Mouse (Mus musculus) lung, postnatal 36 days (tissue): Measurements from ENCODE around the gene C87414.
"Not testable (repeated sequence)": the region's sequence is repeated elsewhere in the genome, so short reads cannot be mapped to it uniquely, and the experiment has no call there.

Experiments
- DNase-seq: peaks from one replicate; pipeline ENCODE4 v3.0.0; 2022; ENCODE audit warnings: mixed read lengths

C87414 gene

DNA sequence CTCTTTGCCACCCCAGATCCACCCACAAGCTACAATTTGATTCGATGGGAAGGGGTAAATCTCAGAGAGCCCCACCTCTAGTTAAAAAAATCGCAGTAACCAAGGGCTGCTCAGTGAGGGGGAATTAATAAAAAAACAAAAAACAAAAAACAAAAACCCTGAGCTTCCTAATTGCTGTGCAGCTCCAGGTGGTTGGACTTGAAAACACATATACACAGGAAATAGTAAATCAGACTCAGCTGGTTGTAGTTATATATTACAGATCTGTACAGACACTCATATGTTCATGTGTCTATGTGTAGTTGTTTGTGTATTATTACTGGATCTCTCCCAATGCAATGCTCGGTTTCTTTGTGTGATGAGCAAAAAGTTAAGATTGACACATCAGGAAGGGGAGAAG, at the start of gene C87414:
TSS of gene C87414 (minus strand) at position 101 of the 400 bp plus-strand sequence.
- DNase-seq = not testable (repeated sequence)

DNA sequence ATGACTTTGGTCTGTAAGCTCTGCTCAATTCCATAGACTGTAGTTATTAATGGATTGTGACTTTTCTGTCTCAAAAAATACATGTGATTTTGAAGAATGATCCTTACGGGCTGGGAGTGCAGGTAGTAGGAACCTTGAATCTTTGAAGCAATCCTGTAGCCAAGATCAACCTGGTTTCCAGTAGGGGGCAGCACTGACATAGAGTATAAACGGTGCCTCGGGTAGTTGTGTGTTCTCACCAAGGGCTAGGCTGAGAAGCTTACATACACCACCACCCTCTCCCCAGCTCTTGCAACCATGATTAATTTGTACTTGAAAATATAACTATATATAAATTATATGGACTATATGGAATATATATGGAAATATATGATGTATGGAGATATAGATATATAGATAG, 13.3 kb upstream of the C87414 start:
- not testable (repeated sequence) for DNase-seq
